ENCODE assay signal across 26 mouse cellular contexts in genomic region chr8:82777945-82778344, GRCm38 (mm10). TPM values are rescaled to one million over a fixed set of nuclear protein-coding genes. Genes with fewer than 3 reads are reported as not detected.
DNase-seq lines count a peak whose midpoint lies in the region; ATAC-seq and TF ChIP-seq lines count a peak whose summit lies in the region.
"Had no signal": no experiment of that assay in that cellular context is flagged by ENCODE, and none has a peak within 500 bp of the region (broad histone marks: within the 10 kb centered on the region; RNA-seq: fewer than 3 reads in every experiment).

No protein-coding gene starts in this region.

- peaks cover 8% of the 10 kb centered on the region for H3K79me2 ChIP-seq in myocyte (ENCODE audit: control insufficient read depth, insufficient read depth)

- no peak for TF ChIP-seq POLR2A in myocyte (IDR thresholded peaks at IDR 0.05; ENCODE audit: insufficient read length, low read depth)

- no peak for ATAC-seq in frontal cortex, adult (ENCODE audit: low TSS enrichment)
- ATAC-seq: CD4-positive, CD25-positive, alpha-beta regulatory T cell, adult 4 months; forebrain, embryonic 15.5 days; hindbrain, postnatal 0 days; inflammation-experienced regulatory T-cells, adult 6 months had no signal

- peak overlapping the region; percentile 24 for H3K4me2 ChIP-seq in myocyte (ENCODE audit: low read depth)
- H3K4me2 ChIP-seq: forebrain, embryonic 15.5 days; heart, embryonic 12.5 days; heart, embryonic 15.5 days; hindbrain, embryonic 14.5 days had no signal

- no peaks in the 10 kb centered on the region for H3K36me3 ChIP-seq in myocyte (ENCODE audit: control insufficient read depth, insufficient read depth)
- H3K36me3 ChIP-seq: forebrain, embryonic 15.5 days; heart, embryonic 12.5 days; heart, embryonic 15.5 days had no signal

- DNase-seq in heart, adult 11 months: peak; percentile 24
- no peak for DNase-seq in heart, postnatal 25 days (ENCODE audit: low spot score)
- peak; percentile 48 for DNase-seq in 3T3-L1 (ENCODE audit: low read depth, low spot score)
- DNase-seq in fat pad, adult 2 months (ENCODE audit: extremely low read depth, low read depth, low spot score): peak; percentile 76
- DNase-seq in embryo, embryonic 10.5 days (ENCODE audit: low spot score): no peak
- DNase-seq: adrenal gland, postnatal 25 days; cerebellum, adult 11-12 months; cerebellum, adult 8-10 months; cerebellum, postnatal 10 days; cerebellum, postnatal 36 days; gastrocnemius, postnatal 10 days; gastrocnemius, postnatal 36 days; heart, adult 18-20 months; heart, postnatal 10 days; heart, postnatal 4 days; kidney, adult 11 months had no signal

- H3ac ChIP-seq in myocyte (ENCODE audit: control insufficient read depth, insufficient read length): no peak overlapping the region

- intact Hi-C loops in heart, postnatal 25 days (cut with DNase I): loop anchor here (5.0 to 10.0 kb wide), 3 partner anchors 309 to 557 kb away; partner anchors contain the start of genes Elmod2 and Il15

- no peaks in the 10 kb centered on the region for H3K27me3 ChIP-seq in myocyte (ENCODE audit: control insufficient read depth, insufficient read depth, insufficient read length)
- H3K27me3 ChIP-seq: forebrain, embryonic 15.5 days; heart, embryonic 12.5 days; heart, embryonic 15.5 days; Patski had no signal

- no peak overlapping the region for H3K4me3 ChIP-seq in myocyte
- H3K4me3 ChIP-seq: forebrain, embryonic 15.5 days; heart, embryonic 12.5 days; heart, embryonic 15.5 days had no signal

TF ChIP-seq in myocyte, 11 proteins besides CTCF, POLR2A, EP300 and RAD21:
- TF ChIP-seq POLR2AphosphoS2 (IDR thresholded peaks at IDR 0.05; ENCODE audit: insufficient read length, low read depth) (no peak), MYOD1 (IDR thresholded peaks at IDR 0.05; ENCODE audit: control insufficient read depth in 1 of 3, insufficient read length in 2 of 3, low read depth in 2 of 3) (no peak), E2F4 (IDR thresholded peaks at IDR 0.05; ENCODE audit: insufficient read depth) (no peak), TCF3 (IDR thresholded peaks at IDR 0.05; ENCODE audit: insufficient read length, low read depth) (no peak), MYOG (IDR thresholded peaks at IDR 0.05; ENCODE audit: control insufficient read depth in 1 of 3, insufficient read depth in 1 of 3, insufficient read length in 2 of 3, low read depth in 2 of 3) (no peak), REST (IDR thresholded peaks at IDR 0.05; ENCODE audit: insufficient read depth, insufficient read length) (no peak), USF1 (IDR thresholded peaks at IDR 0.05; ENCODE audit: low read depth) (no peak), CEBPB (IDR thresholded peaks at IDR 0.05; ENCODE audit: insufficient read depth, poor library complexity, severe bottlenecking) (no peak), MAX (IDR thresholded peaks at IDR 0.05; ENCODE audit: low read depth) (no peak), SRF (IDR thresholded peaks at IDR 0.05; ENCODE audit: control insufficient read depth, insufficient read length, low read depth) (no peak), TCF12 (IDR thresholded peaks at IDR 0.05; ENCODE audit: insufficient read depth, poor library complexity, severe bottlenecking) (no peak)

RNA-seq across cellular contexts. Expression of gene Zfp330, which starts 4.0 kb away (rescaled TPM):
- total RNA-seq in heart, postnatal 25 days (2021): 10 to 100 TPM; 17.1 to 18.1 TPM
- 31.4 TPM for polyA plus RNA-seq in myocyte (2012; fragmentation: generic; extraction: Trizol)

Comparison
In these comparisons a context has a peak if more than half of its experiments do, and no peak if none do; other contexts are left out.
1. DNase-seq: peak in heart, adult 11 months (single experiment), 3T3-L1 (single experiment) and fat pad, adult 2 months (single experiment); none in heart, postnatal 25 days (single experiment) and embryo, embryonic 10.5 days (single experiment).